Mouse (Mus musculus): ENCODE data around the gene Fam207a.
A peak's percentile ranks its signal among the peaks of the same experiment; 100 is the strongest.

DNA sequence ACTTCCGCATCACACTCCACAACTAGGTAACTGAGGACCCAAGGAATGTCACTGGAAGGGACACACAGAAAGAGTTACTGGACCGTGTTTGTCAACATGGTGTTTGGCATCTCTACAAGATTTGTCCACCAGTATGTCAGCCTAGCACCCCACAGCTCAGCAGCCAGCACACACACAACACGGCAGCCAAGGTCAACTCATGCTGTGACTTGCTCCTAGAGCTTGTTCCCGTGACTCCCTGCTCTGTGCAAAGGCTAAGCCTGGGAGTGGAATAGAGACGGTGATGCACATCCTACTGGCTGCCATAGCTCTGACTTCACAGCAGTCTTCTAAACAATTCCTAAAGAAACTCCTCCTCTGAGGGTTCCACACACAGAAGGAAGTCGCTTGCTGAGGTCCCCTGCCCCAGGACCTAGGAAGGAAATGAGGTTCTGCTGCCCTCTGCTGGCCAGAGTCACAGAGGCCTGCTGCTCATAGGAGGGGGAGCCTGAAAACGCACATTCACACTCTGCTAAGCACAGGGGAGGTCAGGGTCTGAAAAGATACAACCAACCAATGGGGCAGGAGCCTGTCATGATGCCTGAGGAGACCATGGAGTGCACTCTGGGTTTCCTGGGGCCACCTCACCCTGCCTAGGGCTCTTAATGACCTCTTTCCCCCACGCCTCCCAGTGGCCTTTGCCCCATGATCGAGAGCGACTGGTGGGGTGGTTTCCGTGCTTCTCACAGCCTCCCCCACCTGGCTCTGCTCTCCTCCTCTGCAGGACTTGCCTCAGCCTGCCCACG, 6.0 kb downstream of the Fam207a start:
- TF ChIP-seq POLR2A (IDR thresholded peaks at IDR 0.05; ENCODE audit: borderline replicate concordance, insufficient read depth, low read length) (no peak), CTCF (IDR thresholded peaks at IDR 0.05; ENCODE audit: borderline replicate concordance, insufficient read depth, low read depth, low read length) (peak; percentile 94)

All from cerebellum, adult 2 months (tissue).